Mouse (Mus musculus): ENCODE measurements around the gene Nedd9.

DNA sequence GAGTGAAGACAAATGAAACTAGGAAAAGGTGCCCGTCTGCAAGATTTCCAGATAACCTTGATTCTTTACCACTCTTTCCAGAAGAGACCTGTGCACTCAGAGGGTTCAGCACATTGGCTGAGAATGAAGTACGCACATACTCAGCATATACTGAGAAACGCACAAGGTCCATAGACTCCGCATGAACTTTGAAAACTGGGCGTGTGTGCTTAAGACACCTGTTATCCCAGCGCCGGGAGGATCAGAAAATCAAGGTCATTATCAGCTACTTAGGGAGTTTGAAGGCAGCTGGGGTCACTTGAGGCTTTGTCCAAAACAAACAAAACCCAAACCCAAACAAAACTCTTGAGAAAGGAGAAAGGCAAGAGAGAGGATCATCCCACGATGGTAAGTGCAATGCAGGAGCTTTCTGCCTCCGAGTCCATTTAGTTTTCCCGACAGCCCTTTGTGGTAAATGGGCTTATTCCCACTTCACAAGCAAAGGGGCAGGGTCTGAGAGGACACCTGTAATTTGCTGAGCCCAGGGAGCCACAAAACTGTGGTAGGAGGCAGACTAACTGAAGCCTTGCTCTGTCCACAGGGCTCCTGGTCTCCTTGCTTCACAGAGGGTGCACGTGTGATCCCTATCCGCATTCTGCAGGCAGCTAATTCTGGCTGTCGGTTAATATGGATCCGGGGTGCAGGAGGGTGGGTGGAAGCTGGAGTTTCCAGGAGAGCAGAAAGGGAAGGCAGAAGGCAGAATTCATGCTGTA is 153.1 kb downstream of the Nedd9 start:
- no peak for TF ChIP-seq POLR2A (IDR thresholded peaks at IDR 0.05; ENCODE audit: low read depth, low read length)
- no peak for TF ChIP-seq CTCF (conservative IDR thresholded peaks at IDR 0.05; ENCODE audit: insufficient read depth, insufficient read length, low read depth, low read length)

All from kidney, adult 2 months (tissue).